Mouse (Mus musculus) embryonic facial prominence, embryonic 10.5 days (tissue): ENCODE measurements around the gene Olfr659. TPM values are rescaled to one million over a fixed set of nuclear protein-coding genes. Genes with fewer than 3 reads are reported as not detected.

ENCODE experiments used
- DNase-seq: peaks from one replicate; pipeline ENCODE4 v3.0.0-alpha.2; 2017; ENCODE audit warnings: low spot score
- H3K27ac ChIP-seq: fragments of 300-500 bp; sonication (generic); replicated peaks from 2 replicates; pipeline ENCODE4 v1.5.1; 2016; ENCODE audit warnings: mild to moderate bottlenecking
- H3K27me3 ChIP-seq: fragments of 300-500 bp; sonication (generic); replicated peaks from 2 replicates; pipeline ENCODE4 v1.6.1; 2016; ENCODE audit warnings: low read depth, mild to moderate bottlenecking; ENCODE audit not compliant: poor library complexity, severe bottlenecking
- H3K36me3 ChIP-seq: fragments of 300-500 bp; sonication (generic); replicated peaks from 2 replicates; pipeline ENCODE4 v1.6.1; 2016; ENCODE audit warnings: mild to moderate bottlenecking, moderate library complexity
- H3K4me1 ChIP-seq: fragments of 300-500 bp; sonication (generic); 2 replicates; pipeline ENCODE4 v1.6.1; 2016
- H3K4me3 ChIP-seq: fragments of 300-500 bp; sonication (generic); 2 replicates; pipeline ENCODE4 v1.5.1; 2016; ENCODE audit warnings: mild to moderate bottlenecking, moderate library complexity
- H3K9me3 ChIP-seq: fragments of 300-500 bp; sonication (generic); 2 replicates; pipeline ENCODE4 v1.6.1; 2016; ENCODE audit warnings: mild to moderate bottlenecking
- WGBS: fragments of 180-500 bp; shearing (Covaris S2); methylation state at CpG from one replicate; pipeline ENCODE4 v1.1.7; 2016; 5-methylcytosine and 5-hydroxymethylcytosine counted together
- polyA plus RNA-seq: library from polyadenylated mRNA; unstranded; fragments of >200 nt; fragmentation: Nextera tagmentation; extraction: Ambion mirVana; gene quantifications from 2 replicates; pipeline ENCODE4 v1.2.1, GENCODE M21; 2016

Gene Olfr659
- not detected in 2 replicates for polyA plus RNA-seq

- Histone ChIP-seq H3K36me3 (no peaks in the 10 kb centered on the region), H3K27ac (no peak within 1 kb of the TSS), H3K4me3 (no peak within 1 kb of the TSS), H3K9me3 (no peaks in the 10 kb centered on the region), H3K4me1 (no peaks in the 10 kb centered on the region), H3K27me3 (no peaks in the 10 kb centered on the region)
- no peak for DNase-seq
- WGBS, result 88% methylated on average over 3 of the region's 3 CpGs
Observed at GRCm38 (mm10) chr7:104666453-104666852, at the start of gene Olfr659. Olfr659 (plus strand) TSS chr7:104666753.

GRCm38 (mm10) chr7:104624494-104624893, 42.1 kb upstream of the Olfr659 start, which contains the start of gene Olfr657:
Olfr657 (plus strand) TSS chr7:104624794.
- no peaks in the 10 kb centered on the region for H3K9me3 ChIP-seq
- no peak within 1 kb of the TSS for H3K27ac ChIP-seq
- no peaks in the 10 kb centered on the region for H3K4me1 ChIP-seq
- no peaks in the 10 kb centered on the region for H3K36me3 ChIP-seq
- no peak for DNase-seq
- H3K27me3 ChIP-seq, result no peaks in the 10 kb centered on the region
- H3K4me3 ChIP-seq, result no peak within 1 kb of the TSS

- no peaks in the 10 kb centered on the region for H3K9me3 ChIP-seq
- no peak within 1 kb of the TSS for H3K27ac ChIP-seq
- DNase-seq, result peak; percentile 77
- H3K4me3 ChIP-seq, result peak within 1 kb of the TSS; percentile 50
- WGBS, result 26% methylated on average over 22 of the region's 22 CpGs
- H3K36me3 ChIP-seq, result no peaks in the 10 kb centered on the region
- no peaks in the 10 kb centered on the region for H3K27me3 ChIP-seq
- no peaks in the 10 kb centered on the region for H3K4me1 ChIP-seq
Observed at GRCm38 (mm10) chr7:104646841-104647482, 19.6 kb upstream of the Olfr659 start, which contains the start of gene Olfr658. Olfr658 (minus strand) TSS chr7:104647305.

- Histone ChIP-seq H3K9me3 (no peaks in the 10 kb centered on the region), H3K36me3 (no peaks in the 10 kb centered on the region), H3K4me3 (no peak within 1 kb of the TSS), H3K27me3 (no peaks in the 10 kb centered on the region), H3K27ac (no peak within 1 kb of the TSS), H3K4me1 (no peaks in the 10 kb centered on the region)
- 88% methylated on average over 2 of the region's 2 CpGs for WGBS
- DNase-seq, result no peak
Observed at GRCm38 (mm10) chr7:104686201-104686600, 19.6 kb downstream of the Olfr659 start, which contains the start of gene Olfr661. Olfr661 (plus strand) TSS chr7:104686501.

Other genes starting within 250 kb of the Olfr659 start
- gene Trim30a, start 201.6 kb upstream of the Olfr659 start, polyA plus RNA-seq, result 0.45 and 0.52 TPM in 2 replicates
- gene Trim30d, start 158.9 kb upstream of the Olfr659 start, polyA plus RNA-seq, result not detected in 2 replicates
- gene Olfr651, start 116.6 kb upstream of the Olfr659 start, polyA plus RNA-seq, result not detected in 2 replicates
- gene Olfr652, start 105.9 kb upstream of the Olfr659 start, polyA plus RNA-seq, result 0.03 TPM in 1 of 2 replicates, not detected in the other
- not detected in 2 replicates for gene Olfr653, start 89.4 kb upstream of the Olfr659 start, polyA plus RNA-seq
- not detected in 2 replicates for gene Olfr654, start 79.7 kb upstream of the Olfr659 start, polyA plus RNA-seq
- not detected in 2 replicates for gene Olfr655, start 65.0 kb upstream of the Olfr659 start, polyA plus RNA-seq
- not detected in 2 replicates for gene Olfr656, start 52.8 kb upstream of the Olfr659 start, polyA plus RNA-seq
- gene Olfr657, start 42.0 kb upstream of the Olfr659 start, polyA plus RNA-seq, result not detected in 2 replicates
- gene Olfr658, start 19.4 kb upstream of the Olfr659 start, polyA plus RNA-seq, result not detected in 2 replicates
- gene Olfr661, start 19.7 kb downstream of the Olfr659 start, polyA plus RNA-seq, result not detected in 2 replicates
- not detected in 2 replicates for gene Usp17le, start 110.7 kb downstream of the Olfr659 start, polyA plus RNA-seq
- gene Usp17lb, start 175.8 kb downstream of the Olfr659 start, polyA plus RNA-seq, result not detected in 2 replicates
- gene Usp17la, start 190.3 kb downstream of the Olfr659 start, polyA plus RNA-seq, result not detected in 2 replicates
- not detected in 2 replicates for gene Olfr665, start 211.3 kb downstream of the Olfr659 start, polyA plus RNA-seq
- not detected in 2 replicates for gene Olfr666, start 229.2 kb downstream of the Olfr659 start, polyA plus RNA-seq